Mouse (Mus musculus) heart, adult 2 months (tissue): Measurements from ENCODE around the gene Hp1bp3.

Experiments
- CTCF ChIP-seq: fragments of 200-600 bp; IDR thresholded peaks from 2 replicates; pipeline ENCODE4 v1.8.1; 2022; ENCODE audit warnings: antibody characterized with exemption, mild to moderate bottlenecking, moderate library complexity
- EP300 ChIP-seq: fragments of 200-500 bp; IDR thresholded peaks from 2 replicates; pipeline ENCODE4 v1.6.1; 2011; ENCODE audit warnings: low read depth, low read length, control low read depth; ENCODE audit not compliant: insufficient read depth

- TF ChIP-seq CTCF (no peak), EP300 (no peak)
These were observed 30.9 kb downstream of the Hp1bp3 start for GRCm38 (mm10) chr4:138246756-138247665.
